Mouse (Mus musculus) adrenal gland, postnatal 14 days (tissue): ENCODE measurements around the gene Gtsf1. TPM values are rescaled to one million over a fixed set of nuclear protein-coding genes. Genes with fewer than 3 reads are reported as not detected.

Experiments used
- DNase-seq: peaks from one replicate; pipeline ENCODE4 v3.0.0; 2021; ENCODE audit warnings: mixed read lengths
- total RNA-seq: library from RNA; stranded (reverse); gene quantifications from 2 replicates; pipeline ENCODE4 v1.2.3, GENCODE M21; 2021

Gtsf1 gene
- total RNA-seq, 1 experiment from 2014 or later = not detected

GRCm38 (mm10) chr15:103377752-103378664 lies 52.3 kb downstream of the Gtsf1 start:
- DNase-seq = no peak

GRCm38 (mm10) chr15:103376837-103377269 lies 53.4 kb downstream of the Gtsf1 start:
- DNase-seq = peak; percentile 53

GRCm38 (mm10) chr15:103375112-103375800 lies 55.0 kb downstream of the Gtsf1 start:
- no peak for DNase-seq

GRCm38 (mm10) chr15:103372461-103372860 lies 57.8 kb downstream of the Gtsf1 start:
- DNase-seq = no peak

- DNase-seq = no peak
Measured at GRCm38 (mm10) chr15:103371741-103372140, 58.5 kb downstream of the Gtsf1 start.

- DNase-seq = no peak
Measured at GRCm38 (mm10) chr15:103371208-103371607, 59.1 kb downstream of the Gtsf1 start.

- no peak for DNase-seq
Measured at GRCm38 (mm10) chr15:103370462-103370861, 59.8 kb downstream of the Gtsf1 start.

GRCm38 (mm10) chr15:103369123-103369522 lies 61.1 kb downstream of the Gtsf1 start:
- DNase-seq = no peak

- DNase-seq = no peak
Measured at GRCm38 (mm10) chr15:103368179-103368940, 61.9 kb downstream of the Gtsf1 start.

GRCm38 (mm10) chr15:103366376-103367149 lies 63.7 kb downstream of the Gtsf1 start, which contains the start of gene Itga5:
TSS of gene Itga5 (minus strand) at chr15:103366763.
- DNase-seq = peak; percentile 92

- peak; percentile 69 for DNase-seq
Measured at GRCm38 (mm10) chr15:103365471-103366375, 64.5 kb downstream of the Gtsf1 start.

- no peak for DNase-seq
Measured at GRCm38 (mm10) chr15:103364761-103365160, 65.5 kb downstream of the Gtsf1 start.

- DNase-seq = no peak
Measured at GRCm38 (mm10) chr15:103363809-103364208, 66.5 kb downstream of the Gtsf1 start.

GRCm38 (mm10) chr15:103362950-103363349 lies 67.3 kb downstream of the Gtsf1 start:
- DNase-seq = no peak

GRCm38 (mm10) chr15:103362333-103362732 lies 67.9 kb downstream of the Gtsf1 start:
- DNase-seq = no peak

GRCm38 (mm10) chr15:103361269-103361668 lies 69.0 kb downstream of the Gtsf1 start:
- DNase-seq = no peak

- peak; percentile 76 for DNase-seq
Measured at GRCm38 (mm10) chr15:103359869-103360602, 70.2 kb downstream of the Gtsf1 start.

- DNase-seq = no peak
Measured at GRCm38 (mm10) chr15:103359122-103359510, 71.2 kb downstream of the Gtsf1 start.

GRCm38 (mm10) chr15:103358278-103359121 lies 71.8 kb downstream of the Gtsf1 start:
- DNase-seq = peak; percentile 78
